Mouse (Mus musculus) adrenal gland, postnatal 14 days (tissue): ENCODE data around the gene Arl5c. TPM values are rescaled to one million over a fixed set of nuclear protein-coding genes. Genes with fewer than 3 reads are reported as not detected.

Experiments used
- DNase-seq: peaks from one replicate; pipeline ENCODE4 v3.0.0; 2021; ENCODE audit warnings: mixed read lengths
- total RNA-seq: library from RNA; stranded (reverse); gene quantifications from 2 replicates; pipeline ENCODE4 v1.2.3, GENCODE M21; 2021

The Arl5c gene
- total RNA-seq, 1 experiment from 2014 or later = 1.1 TPM

- no peak for DNase-seq
Measured at GRCm38 (mm10) chr11:98019883-98020610, 24.1 kb upstream of the Arl5c start.

- peak; percentile 69 for DNase-seq
Measured at GRCm38 (mm10) chr11:98018858-98019641, 23.1 kb upstream of the Arl5c start.

- no peak for DNase-seq
Measured at GRCm38 (mm10) chr11:98018222-98018621, 22.2 kb upstream of the Arl5c start.

- DNase-seq = no peak
Measured at GRCm38 (mm10) chr11:98016824-98017223, 20.8 kb upstream of the Arl5c start.

GRCm38 (mm10) chr11:98016177-98016576 is 20.2 kb upstream of the Arl5c start:
- no peak for DNase-seq

- DNase-seq = no peak
Measured at GRCm38 (mm10) chr11:98012831-98013230, 16.9 kb upstream of the Arl5c start.

GRCm38 (mm10) chr11:98011716-98012115 is 15.7 kb upstream of the Arl5c start:
- DNase-seq = no peak

- DNase-seq = no peak
Measured at GRCm38 (mm10) chr11:98008087-98008486, 12.1 kb upstream of the Arl5c start.

GRCm38 (mm10) chr11:98005686-98006085 is 9.7 kb upstream of the Arl5c start:
- DNase-seq = peak; percentile 66

- DNase-seq = peak; percentile 45
Measured at GRCm38 (mm10) chr11:98005076-98005475, 9.1 kb upstream of the Arl5c start.

GRCm38 (mm10) chr11:98004161-98004560 is 8.2 kb upstream of the Arl5c start:
- no peak for DNase-seq

GRCm38 (mm10) chr11:98003171-98003671 is 7.2 kb upstream of the Arl5c start:
- no peak for DNase-seq

GRCm38 (mm10) chr11:98002627-98003026 is 6.6 kb upstream of the Arl5c start:
- DNase-seq = peak; percentile 92

GRCm38 (mm10) chr11:98001986-98002385 is 6.0 kb upstream of the Arl5c start:
- DNase-seq = no peak

GRCm38 (mm10) chr11:98001351-98001824 is 5.4 kb upstream of the Arl5c start:
- no peak for DNase-seq

- DNase-seq = no peak
Measured at GRCm38 (mm10) chr11:98000378-98001140, 4.6 kb upstream of the Arl5c start.

GRCm38 (mm10) chr11:97999748-98000147 is 3.8 kb upstream of the Arl5c start:
- no peak for DNase-seq

GRCm38 (mm10) chr11:97998898-97999608 is 3.1 kb upstream of the Arl5c start:
- no peak for DNase-seq

- DNase-seq = no peak
Measured at GRCm38 (mm10) chr11:97998074-97998793, 2.3 kb upstream of the Arl5c start.

- DNase-seq = no peak
Measured at GRCm38 (mm10) chr11:97997387-97997960, 1.5 kb upstream of the Arl5c start.

GRCm38 (mm10) chr11:97996691-97997090 is 710 bp upstream of the Arl5c start:
- no peak for DNase-seq
